Mouse (Mus musculus) brain, embryonic 14.5 days (tissue): ENCODE data around the gene Dennd2c.

Source experiments
- CTCF ChIP-seq: fragments of 200-500 bp; IDR thresholded peaks from 2 replicates; pipeline ENCODE4 v1.5.1; 2012; ENCODE audit warnings: inconsistent platforms, mild to moderate bottlenecking, moderate library complexity, borderline replicate concordance; ENCODE audit not compliant: insufficient read depth, insufficient read length; ENCODE audit errors: extremely low read depth
- POLR2A ChIP-seq: fragments of 200-500 bp; IDR thresholded peaks from 2 replicates; pipeline ENCODE4 v1.6.1; 2012; ENCODE audit warnings: mild to moderate bottlenecking, inconsistent platforms, borderline replicate concordance; ENCODE audit not compliant: poor library complexity, insufficient read depth, insufficient read length, severe bottlenecking; ENCODE audit errors: extremely low read depth

GRCm38 (mm10) chr3:103145791-103146190 lies 43.4 kb downstream of the Dennd2c start:
- TF ChIP-seq CTCF (no peak), POLR2A (no peak)
